Mouse (Mus musculus): Measurements from ENCODE around the gene Ly75.

DNA sequence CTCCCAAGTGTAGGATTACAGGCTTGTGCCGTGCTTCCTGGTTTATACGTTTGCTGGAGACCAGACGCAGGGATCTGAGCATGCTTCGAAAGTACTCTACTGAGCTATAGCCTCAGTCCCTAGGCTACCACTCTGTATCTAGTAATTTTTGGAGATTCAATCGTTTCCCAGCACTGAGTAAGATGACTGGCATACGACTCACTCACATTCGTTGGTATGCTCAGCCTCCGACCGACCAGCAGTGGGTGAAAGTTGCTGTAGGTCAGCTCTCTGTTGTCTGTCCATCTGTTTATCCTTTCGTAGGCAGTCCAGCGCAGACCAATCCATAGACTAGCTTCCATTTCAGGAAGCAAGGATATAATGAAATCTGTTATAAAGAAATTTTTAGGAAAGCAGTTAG lies 55.5 kb downstream of the Ly75 start:
- TF ChIP-seq POLR2A (IDR thresholded peaks at IDR 0.05; ENCODE audit: low read depth, low read length) (no peak), CTCF (IDR thresholded peaks at IDR 0.05; ENCODE audit: extremely low read depth, insufficient read length, insufficient replicate concordance, low read depth, low read length) (no peak)
